Mouse (Mus musculus) mature B cell (primary cell): ENCODE results near the gene Tbc1d21.

Experiments used
- in situ Hi-C: fragments of 300-500 bp; cut with MboI; formaldehyde crosslinking; loops from 2 replicates; pipeline ENCODE4 v1.14.3; 2019

Gene Tbc1d21

GRCm38 (mm10) chr9:58345963-58346362 lies 24.3 kb downstream of the Tbc1d21 start:
- in situ Hi-C loops = no loop called here

GRCm38 (mm10) chr9:58341795-58342194 lies 28.5 kb downstream of the Tbc1d21 start:
- in situ Hi-C loops = no loop called here

- in situ Hi-C loops = no loop called here
Observed at GRCm38 (mm10) chr9:58336650-58337281, 33.5 kb downstream of the Tbc1d21 start.

- in situ Hi-C loops = no loop called here
Observed at GRCm38 (mm10) chr9:58331276-58331675, 39.0 kb downstream of the Tbc1d21 start.

GRCm38 (mm10) chr9:58330293-58330692 lies 40.0 kb downstream of the Tbc1d21 start:
- in situ Hi-C loops = no loop called here

- in situ Hi-C loops = no loop called here
Observed at GRCm38 (mm10) chr9:58327382-58327781, 42.9 kb downstream of the Tbc1d21 start.

GRCm38 (mm10) chr9:58326477-58327180 lies 43.6 kb downstream of the Tbc1d21 start:
- in situ Hi-C loops = no loop called here

- in situ Hi-C loops = no loop called here
Observed at GRCm38 (mm10) chr9:58321681-58322080, 48.6 kb downstream of the Tbc1d21 start.

- in situ Hi-C loops = no loop called here
Observed at GRCm38 (mm10) chr9:58318317-58318716, 51.9 kb downstream of the Tbc1d21 start.

GRCm38 (mm10) chr9:58317381-58317780 lies 52.9 kb downstream of the Tbc1d21 start:
- in situ Hi-C loops = no loop called here

GRCm38 (mm10) chr9:58316784-58317183 lies 53.5 kb downstream of the Tbc1d21 start:
- in situ Hi-C loops = no loop called here

GRCm38 (mm10) chr9:58315850-58316249 lies 54.4 kb downstream of the Tbc1d21 start:
- in situ Hi-C loops = no loop called here

GRCm38 (mm10) chr9:58314682-58315360 lies 55.4 kb downstream of the Tbc1d21 start:
- in situ Hi-C loops = no loop called here

GRCm38 (mm10) chr9:58312944-58313359 lies 57.3 kb downstream of the Tbc1d21 start, which contains the start of gene Loxl1:
TSS of gene Loxl1 (minus strand) at chr9:58313186.
- in situ Hi-C loops = no loop called here

- in situ Hi-C loops = no loop called here
Observed at GRCm38 (mm10) chr9:58312196-58312943, 57.9 kb downstream of the Tbc1d21 start.

GRCm38 (mm10) chr9:58311191-58311910 lies 58.9 kb downstream of the Tbc1d21 start:
- in situ Hi-C loops = no loop called here

- in situ Hi-C loops = no loop called here
Observed at GRCm38 (mm10) chr9:58310043-58310660, 60.1 kb downstream of the Tbc1d21 start.
